Mouse (Mus musculus): ENCODE results near the gene Actn2.

Gene Actn2

GRCm38 (mm10) chr13:12314173-12314572 is 26.4 kb downstream of the Actn2 start:
- no peak for DNase-seq

DNA sequence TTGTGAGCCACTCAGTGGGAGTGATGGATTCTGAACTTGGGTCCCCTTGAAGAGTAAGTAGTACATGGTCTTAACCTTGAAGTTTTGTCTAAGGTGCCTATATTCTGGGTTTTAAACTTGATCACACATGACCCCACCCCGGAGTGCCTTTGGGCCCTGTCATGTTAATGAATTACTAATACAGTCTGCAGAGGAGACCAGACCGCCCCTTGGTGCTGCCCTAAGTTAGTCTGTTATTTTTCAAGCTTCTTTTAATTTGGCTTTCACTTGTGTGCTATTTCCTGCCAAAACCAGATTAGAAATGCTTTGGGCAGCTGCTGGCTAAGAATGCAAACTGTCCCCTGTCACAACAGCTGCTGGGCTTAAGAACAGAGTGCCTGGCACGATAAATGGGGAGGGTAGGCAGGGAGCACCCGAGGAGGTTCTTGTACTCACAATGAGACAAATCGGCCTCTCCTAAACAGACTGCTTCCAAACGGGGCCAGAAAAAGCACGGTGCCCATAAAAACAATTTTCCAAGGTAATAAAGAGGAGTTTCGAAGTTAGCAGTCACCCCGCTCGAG is 28.5 kb downstream of the Actn2 start:
- no peak for DNase-seq

DNA sequence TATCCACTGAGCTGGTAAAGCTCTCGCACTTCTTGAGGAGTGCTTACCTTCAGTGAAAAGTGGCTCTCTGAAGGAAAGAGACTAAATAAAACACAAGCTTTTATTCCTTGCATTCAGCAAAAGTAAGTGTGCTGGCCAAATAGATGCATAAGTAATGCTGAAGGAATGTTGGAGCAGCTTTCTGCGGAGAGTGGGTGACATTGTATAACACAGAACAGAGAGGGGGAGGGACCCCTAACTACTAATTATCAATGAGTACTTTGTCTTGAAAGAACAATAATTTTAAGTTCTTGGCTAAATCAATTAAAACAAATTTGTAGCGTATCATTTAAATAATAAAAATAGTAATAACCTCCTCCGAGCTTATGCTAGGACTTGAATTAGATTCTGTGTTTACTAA is 29.2 kb downstream of the Actn2 start:
- no peak for DNase-seq

DNA sequence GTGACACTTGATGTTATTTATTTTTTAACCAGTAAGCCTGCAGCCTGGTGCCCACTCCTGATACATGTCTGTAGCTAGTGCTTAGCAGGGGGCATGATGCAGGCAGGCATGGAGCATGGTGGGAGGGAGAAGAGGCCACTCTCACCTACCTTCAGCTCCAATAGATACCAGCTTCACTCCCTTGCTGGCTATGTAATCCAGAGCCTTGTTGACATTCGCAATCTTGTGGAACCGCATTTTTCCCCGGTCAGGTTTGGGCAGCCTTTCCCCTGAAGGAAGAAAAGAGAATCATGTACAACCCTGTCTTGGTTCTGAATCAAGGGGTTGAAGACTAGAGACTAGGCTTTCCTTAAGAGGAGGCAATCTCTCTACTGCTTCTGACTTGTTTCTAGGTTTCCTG is 31.1 kb downstream of the Actn2 start:
- DNase-seq, result no peak

DNA sequence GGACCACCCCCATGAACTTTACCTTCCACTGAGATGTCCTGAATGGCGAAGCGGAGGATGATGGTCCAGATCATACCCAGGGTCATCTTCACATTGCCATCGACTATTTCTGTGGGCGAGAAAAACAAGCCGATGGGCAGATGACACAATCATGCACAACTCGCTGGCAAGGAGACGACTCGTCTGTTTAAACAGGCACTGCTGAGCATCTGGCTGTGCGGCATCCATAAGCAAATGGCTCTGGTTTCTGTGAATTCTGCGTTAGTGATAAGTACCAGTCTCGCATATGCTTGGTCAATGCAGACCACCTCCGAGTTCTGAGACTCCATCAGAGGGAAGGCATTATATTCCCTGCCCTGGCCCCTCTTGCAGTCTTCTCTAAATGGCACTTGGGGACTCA is 31.7 kb downstream of the Actn2 start:
- no peak for DNase-seq

DNA sequence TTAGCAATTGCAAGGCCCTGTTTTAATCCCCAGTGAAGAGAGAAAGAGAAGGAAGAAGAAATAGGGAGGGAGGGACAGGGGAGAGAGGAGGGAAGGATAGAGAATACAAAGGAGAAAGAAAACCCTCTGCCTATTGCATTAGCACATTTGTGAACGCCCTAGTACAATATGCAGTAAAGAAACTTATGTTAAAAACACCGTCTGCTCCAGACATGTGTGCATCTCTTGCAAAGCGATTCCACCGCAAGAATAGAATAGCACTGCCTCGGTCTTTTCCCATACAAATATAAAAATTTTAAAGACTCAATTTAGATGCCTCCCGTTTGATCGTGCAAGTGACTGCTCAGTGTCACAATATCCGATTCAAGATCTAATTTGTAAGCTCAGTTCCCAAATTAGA is 32.1 kb downstream of the Actn2 start:
- DNase-seq, result no peak

- no peak for DNase-seq
Measured at GRCm38 (mm10) chr13:12307286-12307685, 33.3 kb downstream of the Actn2 start.

DNA sequence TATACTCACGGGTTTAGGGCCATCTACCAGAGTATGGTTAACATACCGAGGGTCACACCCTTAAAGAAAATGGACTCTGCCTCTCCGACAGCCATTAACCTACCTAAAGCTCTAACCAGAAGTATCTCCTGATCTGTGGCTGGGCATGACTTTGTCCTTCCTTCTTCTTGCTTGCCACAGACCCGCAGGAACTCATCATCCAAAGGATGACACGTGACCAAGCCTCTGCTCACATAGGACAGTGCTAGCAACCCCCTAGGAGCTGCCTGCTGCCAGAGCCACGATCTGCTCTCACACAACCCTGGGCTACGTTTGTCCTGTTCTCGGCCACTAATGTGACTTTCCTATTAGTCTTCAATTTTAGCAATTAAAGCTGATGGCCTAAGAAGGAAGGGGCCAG is 35.0 kb downstream of the Actn2 start:
- DNase-seq, result no peak

DNA sequence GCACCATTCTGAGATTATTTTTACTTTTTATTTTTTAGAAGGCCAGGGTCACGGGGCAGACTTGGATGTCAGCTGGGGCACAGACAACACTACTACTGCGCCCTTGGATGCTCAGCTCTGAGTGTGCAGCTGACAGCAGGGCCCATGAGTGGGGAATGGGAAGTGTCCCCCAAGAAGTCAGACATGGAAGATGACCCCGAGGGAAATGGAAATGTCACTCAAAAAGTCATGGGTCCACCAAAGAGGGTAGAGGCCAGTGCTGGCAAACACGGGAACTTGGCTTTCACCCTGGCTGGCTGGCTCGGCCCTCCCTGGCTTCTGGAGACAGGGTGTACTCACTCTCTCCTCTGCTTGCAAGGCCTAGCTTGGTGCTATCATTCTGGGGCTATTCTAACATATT is 35.6 kb downstream of the Actn2 start:
- no peak for DNase-seq

- no peak for DNase-seq
Measured at GRCm38 (mm10) chr13:12297777-12298176, 42.8 kb downstream of the Actn2 start.

GRCm38 (mm10) chr13:12296701-12297100 is 43.9 kb downstream of the Actn2 start:
- peak; percentile 58 for DNase-seq

DNA sequence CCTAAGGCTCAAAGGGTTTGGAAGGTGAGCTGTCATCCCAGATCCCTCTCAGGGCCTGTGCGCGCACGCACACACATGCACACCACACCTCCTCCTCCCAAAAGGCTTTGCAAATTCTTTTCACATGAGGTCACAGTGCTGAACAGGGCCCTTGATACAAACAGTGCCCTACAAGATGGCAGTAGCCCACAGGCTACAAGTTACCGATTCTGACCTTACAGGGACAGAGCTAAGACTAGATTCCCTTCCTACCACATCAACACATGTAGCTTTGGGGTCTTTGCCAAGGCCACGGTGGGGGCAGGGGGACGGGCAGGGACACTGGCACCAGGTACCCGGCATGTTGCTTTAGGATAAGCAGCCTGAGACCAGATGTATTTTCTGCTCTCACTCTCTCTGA is 46.8 kb downstream of the Actn2 start:
- DNase-seq, result peak; percentile 9

DNA sequence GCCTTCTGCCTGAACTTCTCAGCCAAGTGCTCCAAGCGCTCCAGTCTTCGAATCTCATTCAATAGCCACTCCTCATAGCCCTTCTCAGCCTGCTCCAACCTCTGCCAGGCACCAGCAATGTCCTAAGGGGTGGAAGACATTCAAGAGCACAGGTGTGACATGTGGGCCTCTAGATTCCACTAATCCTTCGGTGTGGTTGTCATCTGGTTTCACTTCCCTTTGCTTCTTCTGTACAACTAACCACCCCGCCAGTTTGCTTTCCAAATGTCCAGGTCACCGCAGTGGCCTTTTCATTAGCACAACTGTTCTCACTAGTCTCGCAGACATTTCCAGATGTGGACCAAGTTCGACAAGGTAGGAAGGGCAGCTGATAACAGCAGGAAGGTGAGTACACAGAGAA is 49.9 kb downstream of the Actn2 start:
- DNase-seq, result no peak

GRCm38 (mm10) chr13:12284528-12284927 is 56.0 kb downstream of the Actn2 start:
- DNase-seq, result peak; percentile 7

DNA sequence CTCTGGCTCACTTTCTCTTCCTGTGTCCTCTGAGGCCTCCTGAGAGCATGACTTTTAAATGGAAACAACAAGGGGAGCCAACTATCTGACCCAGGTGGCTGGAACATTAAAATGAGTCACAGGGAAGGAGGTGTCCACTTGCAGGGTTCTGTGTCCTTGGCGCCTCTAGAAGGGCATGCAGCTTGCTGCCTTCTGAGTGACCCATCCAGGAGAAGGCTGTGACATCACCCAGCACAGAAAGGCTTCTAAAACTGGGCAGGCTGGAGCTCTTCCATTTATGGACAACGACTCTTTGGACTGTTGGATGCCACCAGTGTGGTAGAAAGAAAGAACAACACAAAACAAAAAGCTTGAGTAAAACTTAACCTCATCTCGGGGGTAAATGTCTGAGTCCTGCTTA is 56.7 kb downstream of the Actn2 start:
- no peak for DNase-seq

DNA sequence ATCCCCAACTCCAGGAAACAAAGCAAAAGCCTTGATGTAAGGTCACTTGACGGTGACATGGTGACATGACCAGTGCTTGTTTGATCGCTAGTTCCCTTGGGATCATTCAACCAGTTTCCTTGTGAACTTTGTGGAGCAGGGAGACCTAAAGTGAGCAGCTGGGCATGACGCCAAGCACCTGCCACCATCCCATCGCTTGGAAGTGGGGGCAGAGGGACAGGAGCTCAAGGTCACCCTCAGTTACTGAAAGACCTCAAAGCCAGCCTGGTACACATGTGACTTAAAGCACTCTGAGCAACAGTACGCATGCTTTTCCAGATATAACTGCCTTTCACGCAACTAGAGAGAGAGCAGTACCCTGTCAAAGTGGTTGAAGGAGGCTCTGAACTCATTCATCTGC is 65.8 kb downstream of the Actn2 start:
- DNase-seq, result no peak

GRCm38 (mm10) chr13:12274220-12274619 is 66.3 kb downstream of the Actn2 start:
- DNase-seq, result no peak

DNA sequence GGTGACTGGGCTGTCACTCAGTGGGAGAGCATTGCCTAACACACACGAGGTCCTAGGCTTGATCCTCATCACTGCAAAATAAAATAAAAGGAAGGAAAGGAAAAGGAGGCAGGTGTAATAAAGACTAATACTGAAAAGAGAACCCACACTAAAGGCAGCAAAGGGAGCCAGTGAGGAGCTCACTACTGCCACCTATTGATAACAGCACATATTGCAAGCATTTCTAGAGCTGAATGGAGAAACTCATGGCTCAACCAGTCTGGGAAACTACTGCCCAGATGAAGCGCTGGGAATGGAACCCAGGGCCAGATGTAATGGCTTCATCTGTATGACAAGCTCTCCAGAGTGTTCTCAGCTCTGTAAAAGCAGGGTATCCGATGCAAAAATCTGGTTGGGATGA is 67.6 kb downstream of the Actn2 start:
- peak; percentile 66 for DNase-seq

DNA sequence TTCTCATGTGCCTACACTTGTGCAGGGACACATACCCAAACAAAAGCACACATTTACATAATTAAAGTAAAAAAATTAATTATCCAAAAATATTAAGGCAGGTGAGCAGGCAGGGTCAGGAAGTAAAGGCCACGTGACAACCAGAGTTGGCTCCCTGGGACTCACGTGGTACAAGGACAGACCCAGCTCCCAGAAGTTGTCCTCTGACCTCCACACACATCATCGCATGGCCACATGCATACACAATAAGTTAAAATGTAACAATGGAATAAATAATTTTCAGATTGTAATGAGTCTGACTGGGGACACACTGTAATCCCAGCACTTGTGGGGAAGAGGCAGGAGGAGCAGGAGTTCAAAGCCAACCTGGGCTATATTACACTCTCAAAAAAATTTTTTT is 72.6 kb downstream of the Actn2 start:
- DNase-seq, result no peak

GRCm38 (mm10) chr13:12267097-12267496 is 73.5 kb downstream of the Actn2 start:
- DNase-seq, result no peak

DNA sequence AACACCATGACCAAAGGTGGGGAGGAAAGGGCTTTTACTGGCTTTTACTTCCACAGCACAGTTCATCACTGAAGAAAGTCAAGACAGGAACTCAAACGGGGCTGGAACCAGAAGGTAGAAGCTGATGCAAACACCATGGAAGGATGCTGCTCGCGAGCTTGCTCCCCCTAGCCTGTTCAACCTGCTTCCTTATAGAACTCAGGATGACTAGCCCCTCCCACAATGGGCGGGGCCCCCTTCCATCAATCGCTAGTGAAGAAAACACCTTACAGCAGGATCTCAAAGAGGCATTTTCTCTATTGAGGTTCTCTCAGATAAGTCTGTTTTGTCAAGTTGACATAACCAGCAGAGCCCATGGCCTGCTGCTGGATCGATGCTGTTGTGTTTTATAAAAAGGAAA is 76.6 kb downstream of the Actn2 start:
- no peak for DNase-seq

DNA sequence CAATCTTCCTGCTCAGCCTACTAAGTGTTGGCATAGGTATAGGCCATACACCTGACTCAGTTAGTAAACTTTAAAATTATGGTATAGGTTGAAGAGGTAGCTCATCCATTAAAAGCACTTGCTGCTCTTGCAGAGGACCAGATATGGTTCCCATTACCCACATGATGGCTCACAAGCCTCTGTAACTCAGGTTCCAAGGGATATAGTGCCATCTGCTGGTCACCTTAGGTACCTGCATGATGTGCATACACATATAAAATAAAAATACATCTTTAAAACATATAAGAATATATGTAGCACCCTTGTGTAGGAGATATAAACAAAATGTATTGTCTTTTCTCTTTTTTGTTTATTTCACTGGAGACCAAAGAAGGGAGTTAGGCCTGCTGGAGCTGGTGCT is 79.1 kb downstream of the Actn2 start:
- DNase-seq, result no peak

- DNase-seq, result peak; percentile 98
Measured at GRCm38 (mm10) chr13:12257391-12258380, 82.9 kb downstream of the Actn2 start, which contains the start of gene Mtr. TSS of gene Mtr (minus strand) at chr13:12258113.

GRCm38 (mm10) chr13:12256871-12257390 is 83.6 kb downstream of the Actn2 start:
- DNase-seq, result no peak
